Mouse (Mus musculus) adrenal gland, postnatal 14 days (tissue): ENCODE data around the gene Malsu1. TPM values are rescaled to one million over a fixed set of nuclear protein-coding genes. Genes with fewer than 3 reads are reported as not detected.
A peak's percentile ranks its signal among the peaks of the same experiment; 100 is the strongest.

Experiments
- DNase-seq: peaks from one replicate; pipeline ENCODE4 v3.0.0; 2021; ENCODE audit warnings: mixed read lengths
- total RNA-seq: library from RNA; stranded (reverse); gene quantifications from 2 replicates; pipeline ENCODE4 v1.2.3, GENCODE M21; 2021

The Malsu1 gene
- total RNA-seq, 1 experiment from 2014 or later = 42.7 TPM

GRCm38 (mm10) chr6:49074117-49074490 is 509 bp downstream of the Malsu1 start:
- peak; percentile 29 for DNase-seq

- no peak for DNase-seq
Observed at GRCm38 (mm10) chr6:49077894-49078293, 4.3 kb downstream of the Malsu1 start.

DNA sequence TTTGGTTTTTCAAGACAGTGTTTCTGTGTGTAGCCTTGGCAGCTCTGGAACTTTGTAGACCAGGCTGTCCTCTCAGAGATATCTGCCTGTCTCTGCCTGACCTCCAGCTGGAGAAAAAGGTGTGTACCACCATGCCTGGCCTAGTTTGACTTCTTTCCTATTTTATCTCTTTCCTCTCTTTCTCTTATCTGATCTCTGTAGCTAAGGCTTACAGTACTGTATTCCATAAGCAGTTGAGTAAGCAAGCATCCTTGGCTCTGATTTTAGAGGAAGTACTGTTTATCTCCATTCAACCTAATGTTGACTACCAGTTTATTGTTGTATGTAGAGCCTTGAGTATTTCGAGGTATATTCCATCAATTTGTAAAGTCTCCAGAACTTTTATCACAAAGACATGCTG is 5.7 kb downstream of the Malsu1 start:
- no peak for DNase-seq

GRCm38 (mm10) chr6:49083008-49083407 is 9.4 kb downstream of the Malsu1 start:
- DNase-seq = no peak

- DNase-seq = peak; percentile 57
Observed at GRCm38 (mm10) chr6:49094968-49095367, 21.4 kb downstream of the Malsu1 start.

- peak; percentile 69 for DNase-seq
Observed at GRCm38 (mm10) chr6:49096421-49096820, 22.8 kb downstream of the Malsu1 start.

DNA sequence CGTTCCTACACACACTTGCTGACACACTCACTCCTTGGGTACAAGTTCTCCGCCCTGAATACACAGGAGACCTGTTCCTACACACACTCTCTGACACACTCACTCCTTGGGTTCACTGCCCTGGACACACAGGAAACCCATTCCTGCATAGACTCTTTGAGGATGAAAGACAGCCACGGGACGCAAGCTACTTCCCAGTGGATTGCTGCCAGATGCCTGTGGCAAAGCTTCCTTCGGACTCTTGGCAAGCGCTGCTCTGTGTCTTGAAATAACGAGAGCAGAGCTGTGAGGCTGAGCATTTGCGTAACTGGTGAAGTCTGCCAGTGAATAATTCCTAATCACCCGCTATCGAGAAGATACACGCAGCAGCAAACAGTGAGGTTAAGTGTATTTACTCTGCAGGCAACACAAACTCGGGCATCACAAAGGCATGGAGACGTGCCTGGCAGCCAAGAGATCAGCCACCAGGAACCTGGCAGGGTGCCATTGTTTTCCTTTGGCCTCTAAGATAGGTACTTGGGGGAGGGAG is 23.4 kb downstream of the Malsu1 start:
- DNase-seq = peak; percentile 87

DNA sequence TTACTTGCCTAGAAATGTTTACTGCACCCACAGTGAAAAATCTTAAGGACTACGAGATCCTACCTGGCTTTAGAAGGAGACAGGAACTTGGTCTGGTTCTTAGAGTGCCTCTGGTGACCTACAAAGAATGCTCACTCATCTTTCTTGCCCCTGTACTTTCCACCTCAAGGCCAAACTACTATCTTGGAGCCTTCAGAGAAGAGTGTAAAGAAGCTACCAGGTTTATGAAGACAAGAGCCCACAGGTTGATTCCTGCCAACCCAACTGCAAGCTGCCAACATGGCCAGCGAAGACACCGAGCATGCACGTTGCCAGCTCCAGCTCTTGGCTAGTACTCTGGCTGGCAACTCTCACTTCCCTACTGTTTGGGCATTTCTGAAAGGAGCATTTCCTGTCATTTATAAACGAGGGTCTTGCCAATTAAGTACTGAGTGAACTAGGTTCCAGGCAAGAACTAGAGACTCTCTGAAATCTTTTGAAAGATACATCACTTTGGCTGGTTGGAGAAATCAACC is 24.1 kb downstream of the Malsu1 start:
- DNase-seq = peak; percentile 48

- DNase-seq = no peak
Observed at GRCm38 (mm10) chr6:49099086-49099485, 25.5 kb downstream of the Malsu1 start.

DNA sequence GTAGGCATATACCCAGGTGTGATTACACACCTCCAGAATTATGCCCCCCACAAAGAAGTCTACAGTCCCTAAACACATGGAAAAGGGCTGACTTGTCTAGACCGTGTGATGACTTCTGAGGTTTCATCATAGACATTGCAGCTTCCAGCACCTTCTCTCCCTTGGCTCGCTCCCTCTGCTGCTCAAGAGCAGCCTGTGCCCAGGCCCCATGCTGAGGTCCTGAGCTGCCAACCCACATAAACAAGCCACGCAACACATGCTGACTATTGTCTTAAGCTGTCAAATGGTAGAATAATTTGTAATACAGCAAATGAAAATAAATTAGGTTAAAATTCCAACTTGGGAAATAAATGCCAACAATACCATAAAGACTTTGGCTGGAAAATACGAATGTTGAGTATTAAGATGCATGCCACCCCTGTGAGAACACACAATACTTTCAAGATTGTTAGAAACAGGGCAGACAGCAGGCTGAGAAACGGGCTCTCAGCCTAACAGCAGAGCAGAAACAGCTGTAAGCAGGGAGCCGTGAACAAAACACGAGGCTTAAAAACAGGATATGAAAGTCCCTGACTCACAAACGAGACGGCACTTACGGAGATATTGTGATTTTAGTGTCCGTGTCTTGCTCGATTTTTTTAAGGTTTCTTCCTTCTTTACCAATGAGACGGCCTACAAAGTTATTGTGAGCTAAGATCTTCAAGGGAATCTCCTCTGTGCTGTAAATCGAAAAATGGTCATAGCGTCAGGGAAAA is 33.3 kb downstream of the Malsu1 start:
- no peak for DNase-seq

- DNase-seq = no peak
Observed at GRCm38 (mm10) chr6:49109196-49109595, 35.6 kb downstream of the Malsu1 start.

GRCm38 (mm10) chr6:49113895-49114294 is 40.3 kb downstream of the Malsu1 start:
- no peak for DNase-seq

GRCm38 (mm10) chr6:49114457-49114856 is 40.9 kb downstream of the Malsu1 start:
- no peak for DNase-seq

GRCm38 (mm10) chr6:49115550-49115949 is 42.0 kb downstream of the Malsu1 start:
- no peak for DNase-seq

GRCm38 (mm10) chr6:49116241-49116640 is 42.6 kb downstream of the Malsu1 start:
- peak; percentile 61 for DNase-seq

DNA sequence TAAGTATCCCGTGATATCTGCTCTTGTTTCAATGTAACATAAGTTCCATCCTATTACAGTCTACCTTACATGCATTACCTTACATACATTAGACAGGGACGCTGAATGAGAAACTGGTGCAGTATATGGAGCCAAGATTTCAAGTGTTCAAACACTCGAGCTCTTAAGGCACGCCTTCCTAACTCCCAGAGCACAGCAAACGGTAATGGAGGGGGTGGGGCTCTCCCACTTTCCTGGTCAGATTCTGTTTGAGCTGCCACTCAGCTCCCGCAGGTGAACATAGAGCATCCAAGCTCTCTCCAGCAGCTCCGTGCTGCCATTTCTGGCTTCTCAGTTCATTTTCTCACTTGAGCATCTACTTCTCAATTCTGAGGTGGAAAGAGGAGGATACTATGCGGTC is 44.9 kb downstream of the Malsu1 start:
- DNase-seq = no peak

DNA sequence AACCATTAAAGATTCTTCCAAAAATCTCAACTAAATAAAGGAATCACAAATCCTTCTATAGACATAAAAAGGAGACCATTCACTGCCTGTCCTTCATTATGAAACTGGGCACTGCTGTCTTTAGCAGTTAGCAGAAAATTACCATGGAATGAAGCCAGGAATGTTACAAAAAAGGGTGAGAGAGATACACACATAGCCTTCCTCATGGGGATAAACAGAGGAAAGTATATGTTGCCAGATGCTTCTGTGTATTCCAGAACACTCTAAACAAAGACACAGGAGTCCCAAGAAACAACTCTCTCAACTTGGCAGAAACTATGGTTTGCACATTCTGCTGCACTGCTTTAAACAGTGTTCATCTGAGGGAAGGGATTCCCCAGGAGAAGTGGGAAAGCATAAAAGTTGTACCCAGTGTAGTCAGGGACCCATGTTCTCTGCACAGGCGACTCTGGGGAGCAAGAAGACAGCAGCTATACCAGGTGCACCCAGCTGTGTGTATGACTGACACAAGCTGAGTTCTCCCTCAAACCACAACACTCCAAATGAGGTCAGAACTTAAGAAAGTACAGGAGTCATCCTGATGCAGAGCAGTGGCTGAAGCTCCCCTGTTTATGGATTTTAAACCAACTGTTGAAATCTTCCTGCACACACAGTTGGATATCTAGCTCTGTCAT is 46.0 kb downstream of the Malsu1 start:
- no peak for DNase-seq

- no peak for DNase-seq
Observed at GRCm38 (mm10) chr6:49120370-49120769, 46.8 kb downstream of the Malsu1 start.

DNA sequence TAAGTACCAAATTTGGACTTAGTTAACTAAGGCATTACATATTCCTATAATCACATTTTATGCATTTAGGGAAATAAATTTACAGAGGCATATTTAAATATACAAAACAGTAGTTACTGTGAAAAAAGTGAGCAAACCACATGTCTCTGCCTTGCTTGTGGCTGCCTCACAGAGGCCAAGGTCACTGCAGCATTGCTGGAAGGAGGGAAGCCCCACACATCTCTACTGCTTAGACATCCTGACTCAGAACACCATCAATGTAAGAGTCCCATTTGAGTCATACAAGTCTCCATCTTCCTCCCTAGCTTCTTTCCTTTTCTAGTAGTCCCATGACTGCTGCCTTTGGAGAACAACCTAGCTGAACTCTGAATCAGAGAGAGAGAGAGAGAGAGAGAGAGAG is 56.7 kb downstream of the Malsu1 start:
- DNase-seq = peak; percentile 25

- DNase-seq = no peak
Observed at GRCm38 (mm10) chr6:49131855-49132254, 58.3 kb downstream of the Malsu1 start.

DNA sequence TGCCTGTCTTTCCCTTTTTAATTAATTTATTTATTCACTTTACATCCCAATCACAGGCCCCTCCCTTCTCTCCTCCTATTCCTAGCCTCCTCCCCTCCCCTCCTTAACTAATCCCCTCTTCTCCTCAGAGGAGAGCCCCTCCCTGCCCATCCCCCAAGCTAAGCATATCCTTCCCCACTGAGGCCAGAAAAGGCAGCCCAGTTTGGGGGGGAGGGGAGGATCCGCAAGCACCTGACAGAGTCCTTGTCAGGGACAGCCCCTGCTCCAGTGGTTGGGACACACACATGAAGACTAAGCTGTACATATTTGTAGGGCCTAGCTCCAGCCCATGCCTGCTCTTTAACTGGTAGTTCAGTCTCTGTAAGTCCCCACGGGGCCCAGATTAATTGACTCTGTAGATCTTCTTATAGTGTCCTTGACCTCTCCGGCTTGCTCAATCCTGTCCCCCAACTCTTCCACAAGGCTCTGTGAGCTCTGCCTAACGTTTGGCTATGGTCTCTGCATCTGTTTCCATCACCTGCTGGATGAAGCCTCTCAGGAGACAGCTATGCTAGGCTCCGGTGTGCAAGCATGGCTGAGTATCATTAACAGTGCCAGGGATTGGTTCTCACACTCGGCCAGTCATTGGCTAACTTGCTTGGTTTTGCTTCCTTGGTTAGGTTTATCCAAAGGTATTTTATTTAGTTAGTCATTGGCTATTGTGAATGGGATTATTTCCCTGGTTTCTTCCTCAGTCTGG is 58.9 kb downstream of the Malsu1 start:
- no peak for DNase-seq
